Mouse (Mus musculus) adipocyte (in vitro differentiated cells): ENCODE data around the gene Fhl2.

Experiments used
- DNase-seq: peaks from one replicate; pipeline ENCODE4 v3.0.0-alpha.2; 2016; ENCODE audit warnings: low spot score

The Fhl2 gene

GRCm38 (mm10) chr1:43192471-43192870 lies 4.3 kb downstream of the Fhl2 start:
- DNase-seq = no peak

GRCm38 (mm10) chr1:43191078-43191477 lies 5.7 kb downstream of the Fhl2 start:
- DNase-seq = no peak

- peak; percentile 25 for DNase-seq
These were observed 7.9 kb downstream of the Fhl2 start for GRCm38 (mm10) chr1:43188893-43189292.

GRCm38 (mm10) chr1:43186334-43186733 lies 10.4 kb downstream of the Fhl2 start:
- no peak for DNase-seq

GRCm38 (mm10) chr1:43180912-43181311 lies 15.9 kb downstream of the Fhl2 start:
- DNase-seq = no peak

GRCm38 (mm10) chr1:43178780-43179179 lies 18.0 kb downstream of the Fhl2 start:
- no peak for DNase-seq

GRCm38 (mm10) chr1:43178378-43178777 lies 18.4 kb downstream of the Fhl2 start:
- no peak for DNase-seq

GRCm38 (mm10) chr1:43173283-43174226 lies 23.2 kb downstream of the Fhl2 start:
- DNase-seq = no peak

GRCm38 (mm10) chr1:43171816-43172215 lies 25.0 kb downstream of the Fhl2 start:
- no peak for DNase-seq

GRCm38 (mm10) chr1:43171093-43171492 lies 25.7 kb downstream of the Fhl2 start:
- DNase-seq = no peak

- no peak for DNase-seq
These were observed 27.1 kb downstream of the Fhl2 start for GRCm38 (mm10) chr1:43169661-43170060.

GRCm38 (mm10) chr1:43169227-43169626 lies 27.6 kb downstream of the Fhl2 start:
- peak; percentile 32 for DNase-seq

GRCm38 (mm10) chr1:43168618-43169017 lies 28.2 kb downstream of the Fhl2 start:
- no peak for DNase-seq

- no peak for DNase-seq
These were observed 28.8 kb downstream of the Fhl2 start for GRCm38 (mm10) chr1:43168026-43168425.

GRCm38 (mm10) chr1:43164582-43164981 lies 32.2 kb downstream of the Fhl2 start:
- DNase-seq = no peak

- DNase-seq = no peak
These were observed 33.0 kb downstream of the Fhl2 start for GRCm38 (mm10) chr1:43163467-43164418.

- no peak for DNase-seq
These were observed 33.7 kb downstream of the Fhl2 start for GRCm38 (mm10) chr1:43163084-43163466.

GRCm38 (mm10) chr1:43162394-43162793 lies 34.4 kb downstream of the Fhl2 start:
- DNase-seq = no peak

GRCm38 (mm10) chr1:43159429-43159828 lies 37.4 kb downstream of the Fhl2 start:
- DNase-seq = peak; percentile 66

- peak; percentile 31 for DNase-seq
These were observed 38.9 kb downstream of the Fhl2 start for GRCm38 (mm10) chr1:43157907-43158306.

- DNase-seq = no peak
These were observed 42.3 kb downstream of the Fhl2 start for GRCm38 (mm10) chr1:43154491-43154890.

- no peak for DNase-seq
These were observed 43.2 kb downstream of the Fhl2 start for GRCm38 (mm10) chr1:43153538-43153937.

- no peak for DNase-seq
These were observed 44.2 kb downstream of the Fhl2 start for GRCm38 (mm10) chr1:43152626-43153025.
